Mouse (Mus musculus) liver, embryonic 11.5 days (tissue): ENCODE data around the gene Rbm5. TPM values are rescaled to one million over a fixed set of nuclear protein-coding genes. Genes with fewer than 3 reads are reported as not detected.

Source experiments
- ATAC-seq: fragments of 200-750 bp; cut with Nextera tagmentation; replicated peaks from 2 replicates; pipeline ENCODE4 v1.8.0; 2017; ENCODE audit warnings: moderate number of reproducible peaks, mild to moderate bottlenecking, moderate TSS enrichment, moderate library complexity; ENCODE audit not compliant: low FRiP score
- DNase-seq: peaks from one replicate; pipeline ENCODE4 v3.0.0-alpha.2; 2017; ENCODE audit warnings: low spot score
- H3K27ac ChIP-seq: fragments of 300-500 bp; sonication (generic); 2 replicates; pipeline ENCODE4 v1.5.1; 2014; ENCODE audit warnings: mild to moderate bottlenecking, low read depth, low read length, control low read depth
- H3K27me3 ChIP-seq: fragments of 300-500 bp; sonication (generic); replicated peaks from 2 replicates; pipeline ENCODE4 v1.6.1; 2014; ENCODE audit warnings: low read length, mixed read lengths; ENCODE audit not compliant: control insufficient read depth, insufficient read depth
- H3K36me3 ChIP-seq: fragments of 300-500 bp; sonication (generic); 2 replicates; pipeline ENCODE4 v1.6.1; 2014; ENCODE audit warnings: mild to moderate bottlenecking, low read length, moderate library complexity, mixed read lengths; ENCODE audit not compliant: control insufficient read depth, insufficient read depth
- H3K4me1 ChIP-seq: fragments of 300-500 bp; sonication (generic); replicated peaks from 2 replicates; pipeline ENCODE4 v1.6.1; 2014; ENCODE audit warnings: low read length, mixed read lengths; ENCODE audit not compliant: control insufficient read depth, insufficient read depth
- H3K4me2 ChIP-seq: fragments of 300-500 bp; sonication (generic); 2 replicates; pipeline ENCODE4 v1.6.1; 2014; ENCODE audit warnings: mild to moderate bottlenecking, control low read depth, moderate library complexity
- H3K4me3 ChIP-seq: fragments of 300-500 bp; sonication (generic); 2 replicates; pipeline ENCODE4 v1.5.1; 2014; ENCODE audit warnings: low read depth, low read length, control low read depth
- H3K9ac ChIP-seq: fragments of 300-500 bp; sonication (generic); 2 replicates; pipeline ENCODE4 v1.6.1; 2014; ENCODE audit warnings: low read depth, low read length, control low read depth
- H3K9me3 ChIP-seq: fragments of 300-500 bp; sonication (generic); 2 replicates; pipeline ENCODE4 v1.6.1; 2016; ENCODE audit warnings: low read length, inconsistent platforms, mixed read lengths; ENCODE audit not compliant: control insufficient read depth
- WGBS: fragments of 180-500 bp; shearing (Covaris S2); extraction: QIAGEN DNeasy Blood & Tissue Kit; methylation state at CpG from one replicate; pipeline ENCODE4 v1.1.7; 2014; 5-methylcytosine and 5-hydroxymethylcytosine counted together
- polyA plus RNA-seq: library from polyadenylated mRNA; unstranded; fragments of >200 nt; fragmentation: Nextera tagmentation; extraction: Ambion mirVana; gene quantifications from 2 replicates; pipeline ENCODE4 v1.2.1, GENCODE M21; 2014

The Rbm5 gene
- polyA plus RNA-seq, 1 experiment from 2014 or later = 123 TPM

- Histone ChIP-seq H3K9ac (peak overlapping the region; percentile 97), H3K4me2 (peak overlapping the region; percentile 79), H3K27me3 (no peaks in the 10 kb centered on the region), H3K4me1 (peaks cover 16% of the 10 kb centered on the region), H3K27ac (peak overlapping the region; percentile 85; the same call in 1 of the 2 replicates), H3K36me3 (peaks cover 38% of the 10 kb centered on the region), H3K9me3 (no peaks in the 10 kb centered on the region), H3K4me3 (peak overlapping the region; percentile 89)
- under 1% methylated on average over 9 of the region's 9 CpGs for WGBS
- DNase-seq (no peak), ATAC-seq (no peak)
Observed at GRCm38 (mm10) chr9:107770037-107770373, 791 bp downstream of the Rbm5 start.

- no peak for ATAC-seq
- Histone ChIP-seq H3K36me3 (peaks cover 40% of the 10 kb centered on the region), H3K27me3 (no peaks in the 10 kb centered on the region), H3K4me3 (peak overlapping the region; percentile 89), H3K4me1 (peaks cover 16% of the 10 kb centered on the region), H3K27ac (no peak overlapping the region), H3K4me2 (peak overlapping the region; percentile 79), H3K9ac (peak overlapping the region; percentile 97; the same call in 1 of the 2 replicates), H3K9me3 (no peaks in the 10 kb centered on the region)
- DNase-seq = no peak
- WGBS = 31% methylated on average over 4 of the region's 4 CpGs
Observed at GRCm38 (mm10) chr9:107769445-107770000, 1.3 kb downstream of the Rbm5 start.

- no peak overlapping the region for H3K27ac ChIP-seq
- no peaks in the 10 kb centered on the region for H3K9me3 ChIP-seq
- DNase-seq (no peak), ATAC-seq (no peak)
- no peaks in the 10 kb centered on the region for H3K27me3 ChIP-seq
- 91% methylated on average over 5 of the region's 5 CpGs for WGBS
- no peak overlapping the region for H3K9ac ChIP-seq
- peaks cover 42% of the 10 kb centered on the region for H3K36me3 ChIP-seq
- H3K4me2 ChIP-seq = peak overlapping the region; percentile 79
- peak overlapping the region; percentile 89; the same call in 1 of the 2 replicates for H3K4me3 ChIP-seq
- peaks cover 16% of the 10 kb centered on the region for H3K4me1 ChIP-seq
Observed at GRCm38 (mm10) chr9:107768851-107769250, 1.9 kb downstream of the Rbm5 start.

- Histone ChIP-seq H3K9me3 (no peaks in the 10 kb centered on the region), H3K4me2 (no peak overlapping the region), H3K27ac (no peak overlapping the region), H3K36me3 (peaks cover 63% of the 10 kb centered on the region), H3K27me3 (no peaks in the 10 kb centered on the region), H3K4me3 (no peak overlapping the region), H3K4me1 (no peaks in the 10 kb centered on the region), H3K9ac (no peak overlapping the region)
- 91% methylated on average over 6 of the region's 6 CpGs for WGBS
- ATAC-seq = no peak
- DNase-seq = no peak
Observed at GRCm38 (mm10) chr9:107759593-107759992, 11.2 kb downstream of the Rbm5 start.

- no peaks in the 10 kb centered on the region for H3K27me3 ChIP-seq
- H3K27ac ChIP-seq = no peak overlapping the region
- H3K4me2 ChIP-seq = no peak overlapping the region
- H3K4me3 ChIP-seq = no peak overlapping the region
- no peak overlapping the region for H3K9ac ChIP-seq
- DNase-seq (no peak), ATAC-seq (no peak)
- WGBS = 90% methylated on average over 5 of the region's 5 CpGs
- H3K9me3 ChIP-seq = no peaks in the 10 kb centered on the region
- H3K36me3 ChIP-seq = peaks cover 77% of the 10 kb centered on the region
- H3K4me1 ChIP-seq = 0 out of 2 replicates have a peak, but pooled peaks cover 5% of the 10 kb centered on the region
Observed at GRCm38 (mm10) chr9:107750378-107750777, 20.4 kb downstream of the Rbm5 start.

- no peak overlapping the region for H3K27ac ChIP-seq
- no peak overlapping the region for H3K4me3 ChIP-seq
- no peak overlapping the region for H3K9ac ChIP-seq
- no peaks in the 10 kb centered on the region for H3K9me3 ChIP-seq
- peaks cover 88% of the 10 kb centered on the region for H3K36me3 ChIP-seq
- H3K27me3 ChIP-seq = no peaks in the 10 kb centered on the region
- WGBS = 91% methylated on average over 3 of the region's 3 CpGs
- H3K4me1 ChIP-seq = 0 out of 2 replicates have a peak, but pooled peaks cover 5% of the 10 kb centered on the region
- no peak overlapping the region for H3K4me2 ChIP-seq
- peak; percentile 80 for ATAC-seq
- DNase-seq = no peak
Observed at GRCm38 (mm10) chr9:107748063-107748462, 22.7 kb downstream of the Rbm5 start.

GRCm38 (mm10) chr9:107747310-107747709 is 23.5 kb downstream of the Rbm5 start:
- no peaks in the 10 kb centered on the region for H3K27me3 ChIP-seq
- no peak overlapping the region for H3K27ac ChIP-seq
- H3K9me3 ChIP-seq = no peaks in the 10 kb centered on the region
- WGBS = 89% methylated on average over 1 of the region's 1 CpGs
- ATAC-seq = no peak
- no peak overlapping the region for H3K9ac ChIP-seq
- H3K4me1 ChIP-seq = 0 out of 2 replicates have a peak, but pooled peaks cover 5% of the 10 kb centered on the region
- no peak overlapping the region for H3K4me2 ChIP-seq
- DNase-seq = no peak
- no peak overlapping the region for H3K4me3 ChIP-seq
- H3K36me3 ChIP-seq = peaks cover 90% of the 10 kb centered on the region

- H3K4me3 ChIP-seq = no peak overlapping the region
- no peak overlapping the region for H3K27ac ChIP-seq
- H3K4me2 ChIP-seq = no peak overlapping the region
- no peak overlapping the region for H3K9ac ChIP-seq
- no peaks in the 10 kb centered on the region for H3K27me3 ChIP-seq
- ATAC-seq = no peak
- H3K4me1 ChIP-seq = 0 out of 2 replicates have a peak, but pooled peaks cover 5% of the 10 kb centered on the region
- WGBS = 90% methylated on average over 3 of the region's 3 CpGs
- H3K36me3 ChIP-seq = peaks cover 87% of the 10 kb centered on the region
- no peaks in the 10 kb centered on the region for H3K9me3 ChIP-seq
- DNase-seq = no peak
Observed at GRCm38 (mm10) chr9:107746679-107747078, 24.1 kb downstream of the Rbm5 start.

GRCm38 (mm10) chr9:107744061-107744460 is 26.7 kb downstream of the Rbm5 start:
- no peak for DNase-seq
- Histone ChIP-seq H3K27ac (no peak overlapping the region), H3K36me3 (peaks cover 81% of the 10 kb centered on the region), H3K9me3 (no peaks in the 10 kb centered on the region), H3K4me2 (no peak overlapping the region), H3K27me3 (no peaks in the 10 kb centered on the region), H3K4me1 (0 out of 2 replicates have a peak, but pooled peaks cover 5% of the 10 kb centered on the region), H3K9ac (no peak overlapping the region), H3K4me3 (no peak overlapping the region)
- WGBS = 92% methylated on average over 6 of the region's 6 CpGs
- no peak for ATAC-seq
